Mouse (Mus musculus) limb, embryonic 11.5 days (tissue): ENCODE results near the gene Txn2. TPM values are rescaled to one million over a fixed set of nuclear protein-coding genes. Genes with fewer than 3 reads are reported as not detected.

ENCODE experiments used
- ATAC-seq: fragments of 200-750 bp; cut with Nextera tagmentation; 2 replicates; pipeline ENCODE4 v1.8.0; 2017; ENCODE audit warnings: low read depth; ENCODE audit not compliant: insufficient number of reproducible peaks, low FRiP score, low TSS enrichment
- DNase-seq: peaks from one replicate; pipeline ENCODE4 v3.0.0-alpha.2; 2015; ENCODE audit warnings: low spot score
- H3K27ac ChIP-seq: fragments of 300-500 bp; sonication (generic); replicated peaks from 2 replicates; pipeline ENCODE4 v1.5.1; 2014; ENCODE audit warnings: low read depth, mild to moderate bottlenecking, low read length
- H3K27me3 ChIP-seq: fragments of 300-500 bp; sonication (generic); 2 replicates; pipeline ENCODE4 v1.6.1; 2014; ENCODE audit warnings: mild to moderate bottlenecking, low read length, mixed read lengths; ENCODE audit not compliant: control insufficient read depth, insufficient read depth
- H3K36me3 ChIP-seq: fragments of 300-500 bp; sonication (generic); 2 replicates; pipeline ENCODE4 v1.6.1; 2014; ENCODE audit warnings: mild to moderate bottlenecking, low read length, moderate library complexity, mixed read lengths; ENCODE audit not compliant: control insufficient read depth, insufficient read depth
- H3K4me1 ChIP-seq: fragments of 300-500 bp; sonication (generic); 2 replicates; pipeline ENCODE4 v1.6.1; 2014; ENCODE audit warnings: low read length, mixed read lengths; ENCODE audit not compliant: control insufficient read depth, insufficient read depth
- H3K4me2 ChIP-seq: fragments of 300-500 bp; sonication (generic); 2 replicates; pipeline ENCODE4 v1.6.1; 2014; ENCODE audit warnings: low read depth, mild to moderate bottlenecking, moderate library complexity; ENCODE audit not compliant: severe bottlenecking
- H3K4me3 ChIP-seq: fragments of 300-500 bp; sonication (generic); 2 replicates; pipeline ENCODE4 v1.5.1; 2014; ENCODE audit warnings: low read depth, low read length
- H3K9ac ChIP-seq: fragments of 300-500 bp; sonication (generic); 2 replicates; pipeline ENCODE4 v1.6.1; 2014; ENCODE audit warnings: mild to moderate bottlenecking, low read length
- H3K9me3 ChIP-seq: fragments of 300-500 bp; sonication (generic); 2 replicates; pipeline ENCODE4 v1.6.1; 2016; ENCODE audit warnings: low read length; ENCODE audit not compliant: control insufficient read depth
- WGBS: fragments of 180-500 bp; shearing (Covaris S2); extraction: QIAGEN DNeasy Blood & Tissue Kit; methylation state at CpG from one replicate; pipeline ENCODE4 v1.1.7; 2014; 5-methylcytosine and 5-hydroxymethylcytosine counted together
- polyA plus RNA-seq: library from polyadenylated mRNA; unstranded; fragments of >200 nt; fragmentation: Nextera tagmentation; extraction: Ambion mirVana; gene quantifications from 2 replicates; pipeline ENCODE4 v1.2.1, GENCODE M21; 2014

Gene Txn2
- 263 and 266 TPM in 2 replicates for polyA plus RNA-seq

DNA sequence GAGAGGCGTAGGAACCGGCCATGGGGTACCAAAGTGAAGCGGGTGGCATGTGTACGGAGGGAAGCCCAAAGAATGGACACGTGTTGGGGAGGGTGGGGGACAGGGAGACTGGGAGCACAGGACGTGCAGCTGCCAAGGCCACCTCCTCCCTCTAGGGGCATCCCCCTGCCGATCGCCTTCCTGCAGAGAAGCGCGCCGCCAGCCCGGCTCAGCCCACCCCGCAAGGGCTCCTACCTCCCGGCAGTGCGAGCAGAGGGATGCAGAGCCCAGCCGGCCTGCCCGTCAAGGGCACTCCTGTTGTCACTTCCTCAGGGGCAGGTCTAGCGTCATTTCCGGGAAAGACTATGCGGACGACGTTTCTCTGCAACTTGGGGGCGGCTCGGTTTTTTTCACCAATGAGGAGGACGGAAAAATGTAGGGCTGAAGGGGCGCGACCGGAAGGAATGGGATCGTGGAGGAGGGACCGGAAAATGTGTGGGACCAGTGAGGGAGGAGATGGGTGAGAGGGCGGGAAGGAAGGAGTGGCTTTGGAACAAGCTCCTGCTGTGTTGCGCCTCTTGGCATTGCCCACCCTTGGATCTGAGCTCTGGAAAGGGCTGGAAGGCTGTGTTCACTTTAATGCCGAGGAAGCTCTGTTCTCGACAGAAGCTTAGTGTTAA is at the start of gene Txn2:
Gene Txn2 (minus strand): TSS at position 334 of the 659 bp plus-strand sequence.
- Histone ChIP-seq H3K4me2 (peak within 1 kb of the TSS; percentile 82), H3K4me3 (peak within 1 kb of the TSS; percentile 64), H3K27ac (peak within 1 kb of the TSS; percentile 38; the same call in 1 of the 2 replicates), H3K36me3 (peaks cover 5% of the 10 kb centered on the region), H3K9me3 (no peaks in the 10 kb centered on the region), H3K27me3 (no peaks in the 10 kb centered on the region), H3K4me1 (peaks cover 8% of the 10 kb centered on the region; the same call in 1 of the 2 replicates), H3K9ac (peak within 1 kb of the TSS; percentile 62)
- DNase-seq = peak; percentile 96
- WGBS = under 1% methylated on average over 34 of the region's 34 CpGs
- ATAC-seq = peak; percentile 93

GRCm38 (mm10) chr15:77977663-77978062 is 48.9 kb upstream of the Txn2 start:
- no peak overlapping the region for H3K4me3 ChIP-seq
- no peaks in the 10 kb centered on the region for H3K36me3 ChIP-seq
- WGBS = 63% methylated on average over 3 of the region's 3 CpGs
- DNase-seq = no peak
- H3K9ac ChIP-seq = no peak overlapping the region
- no peak overlapping the region for H3K4me2 ChIP-seq
- H3K27me3 ChIP-seq = no peaks in the 10 kb centered on the region
- no peaks in the 10 kb centered on the region for H3K4me1 ChIP-seq
- H3K27ac ChIP-seq = no peak overlapping the region
- ATAC-seq = no peak
- H3K9me3 ChIP-seq = no peaks in the 10 kb centered on the region

GRCm38 (mm10) chr15:77974165-77974841 is 45.5 kb upstream of the Txn2 start:
- H3K9me3 ChIP-seq = no peaks in the 10 kb centered on the region
- H3K36me3 ChIP-seq = no peaks in the 10 kb centered on the region
- ATAC-seq = no peak
- no peak overlapping the region for H3K27ac ChIP-seq
- no peaks in the 10 kb centered on the region for H3K27me3 ChIP-seq
- DNase-seq = no peak
- WGBS = 75% methylated on average over 6 of the region's 6 CpGs
- no peak overlapping the region for H3K4me2 ChIP-seq
- H3K4me3 ChIP-seq = no peak overlapping the region
- H3K4me1 ChIP-seq = peaks cover 5% of the 10 kb centered on the region; the same call in 1 of the 2 replicates
- H3K9ac ChIP-seq = no peak overlapping the region

- Histone ChIP-seq H3K4me1 (peaks cover 5% of the 10 kb centered on the region; the same call in 1 of the 2 replicates), H3K36me3 (peaks cover 21% of the 10 kb centered on the region), H3K4me2 (peak within 1 kb of the TSS; percentile 90), H3K9ac (peak within 1 kb of the TSS; percentile 92), H3K27ac (peak within 1 kb of the TSS; percentile 97), H3K9me3 (no peaks in the 10 kb centered on the region), H3K4me3 (peak within 1 kb of the TSS; percentile 92), H3K27me3 (no peaks in the 10 kb centered on the region)
- ATAC-seq = peak; percentile 76
- DNase-seq = peak; percentile 95
- under 1% methylated on average over 72 of the region's 72 CpGs for WGBS
Observed at GRCm38 (mm10) chr15:77970470-77971292, 41.9 kb upstream of the Txn2 start, which contains the start of gene Eif3d. Gene Eif3d, minus strand, starts transcription at chr15:77970813.

DNA sequence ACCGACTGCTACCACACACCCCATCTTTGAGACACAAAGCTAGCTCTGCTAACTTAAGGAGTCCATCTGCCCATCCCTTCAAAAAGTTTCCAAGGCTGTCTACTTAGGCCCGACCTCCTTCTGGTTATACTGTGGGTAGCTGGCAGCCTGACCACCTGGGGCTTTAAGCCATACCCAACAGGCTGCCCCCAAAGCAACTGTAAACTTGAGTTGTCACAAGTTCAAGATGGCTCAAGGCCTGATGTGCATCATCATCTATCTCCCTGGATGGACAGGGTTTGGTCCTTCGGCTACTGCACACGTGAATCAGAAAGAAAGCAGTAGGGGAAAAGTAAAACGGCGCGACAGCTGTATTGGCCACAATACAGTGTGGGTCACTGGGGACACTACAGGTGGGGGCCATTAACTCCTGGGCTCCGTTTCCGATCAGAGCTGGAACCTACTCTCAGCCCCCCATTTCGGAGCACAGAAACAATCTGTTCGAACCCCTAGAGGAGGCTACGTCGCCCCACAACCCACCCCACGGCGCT is 41.2 kb upstream of the Txn2 start:
- 4% methylated on average over 15 of the region's 15 CpGs for WGBS
- Histone ChIP-seq H3K36me3 (peaks cover 27% of the 10 kb centered on the region), H3K9me3 (no peaks in the 10 kb centered on the region), H3K27ac (peak overlapping the region; percentile 97), H3K4me2 (peak overlapping the region; percentile 90), H3K9ac (peak overlapping the region; percentile 92), H3K4me1 (peaks cover 5% of the 10 kb centered on the region; the same call in 1 of the 2 replicates), H3K27me3 (no peaks in the 10 kb centered on the region), H3K4me3 (peak overlapping the region; percentile 92)
- no peak for DNase-seq
- no peak for ATAC-seq

DNA sequence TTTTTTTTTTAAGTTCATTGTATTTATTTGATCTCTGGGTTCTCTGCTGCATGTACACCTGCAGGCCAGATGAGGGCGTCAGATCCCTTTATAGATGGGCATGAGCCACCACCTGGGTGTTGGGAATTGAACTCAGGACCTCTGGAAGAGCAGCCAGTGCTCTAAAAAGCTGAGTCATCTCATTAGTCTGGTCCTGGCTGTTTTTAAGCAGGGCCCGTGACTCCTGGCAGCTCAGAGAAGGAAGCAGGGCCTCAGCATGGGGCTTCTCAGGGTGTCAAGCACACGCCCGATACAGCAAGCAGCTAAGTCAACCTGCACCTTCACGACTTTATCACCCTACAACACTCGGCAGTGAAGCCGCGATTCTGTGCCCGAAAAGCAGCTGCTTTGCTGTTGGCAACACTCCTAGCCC is 36.3 kb upstream of the Txn2 start:
- Histone ChIP-seq H3K9me3 (no peaks in the 10 kb centered on the region), H3K4me1 (peaks cover 5% of the 10 kb centered on the region; the same call in 1 of the 2 replicates), H3K27ac (no peak overlapping the region), H3K9ac (no peak overlapping the region), H3K27me3 (no peaks in the 10 kb centered on the region), H3K36me3 (peaks cover 63% of the 10 kb centered on the region), H3K4me3 (no peak overlapping the region), H3K4me2 (no peak overlapping the region)
- no peak for DNase-seq
- no peak for ATAC-seq
- 86% methylated on average over 9 of the region's 9 CpGs for WGBS

GRCm38 (mm10) chr15:77962447-77962846 is 33.6 kb upstream of the Txn2 start:
- Histone ChIP-seq H3K9ac (no peak overlapping the region), H3K36me3 (peaks cover 72% of the 10 kb centered on the region), H3K9me3 (no peaks in the 10 kb centered on the region), H3K27ac (no peak overlapping the region), H3K4me2 (no peak overlapping the region), H3K27me3 (no peaks in the 10 kb centered on the region), H3K4me3 (no peak overlapping the region), H3K4me1 (no peaks in the 10 kb centered on the region)
- ATAC-seq (no peak), DNase-seq (no peak)
- WGBS = 93% methylated on average over 5 of the region's 5 CpGs

DNA sequence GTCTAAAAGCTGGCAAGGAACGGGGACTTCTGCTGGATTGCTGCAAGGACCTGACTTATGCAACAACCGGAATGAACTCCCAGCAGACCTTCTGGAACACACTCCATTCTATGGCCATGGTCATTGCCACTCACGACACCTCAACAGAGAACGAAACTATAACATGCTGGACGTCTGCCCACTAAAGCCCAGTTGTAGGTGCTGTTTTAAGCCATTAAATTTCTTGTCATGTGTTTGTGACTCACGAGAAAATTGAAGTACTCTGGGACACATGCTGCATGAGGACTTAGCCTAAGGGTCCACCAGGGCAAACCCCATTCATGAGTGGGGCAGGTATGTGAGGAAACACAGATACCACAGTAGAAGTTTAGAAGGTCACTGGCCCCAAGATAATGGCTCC is 31.9 kb upstream of the Txn2 start:
- ATAC-seq (no peak), DNase-seq (no peak)
- no peak overlapping the region for H3K27ac ChIP-seq
- H3K4me1 ChIP-seq = peaks cover 7% of the 10 kb centered on the region
- no peaks in the 10 kb centered on the region for H3K9me3 ChIP-seq
- H3K4me2 ChIP-seq = no peak overlapping the region
- H3K27me3 ChIP-seq = peaks cover 4% of the 10 kb centered on the region
- H3K4me3 ChIP-seq = no peak overlapping the region
- 91% methylated on average over 6 of the region's 6 CpGs for WGBS
- no peak overlapping the region for H3K9ac ChIP-seq
- H3K36me3 ChIP-seq = peaks cover 59% of the 10 kb centered on the region
